Mouse (Mus musculus) erythroblast, embryonic 14.5 days (primary cell): ENCODE results near the gene Tspan14.

Source experiments
- GATA1 ChIP-seq: IDR thresholded peaks from 2 replicates; pipeline ENCODE4 v1.6.1; 2012; ENCODE audit warnings: low read length, inconsistent platforms, mixed read lengths
- TAL1 ChIP-seq: IDR thresholded peaks from 3 replicates; pipeline ENCODE4 v1.6.1; 2012; ENCODE audit warnings: low read length, inconsistent platforms, mixed read lengths

DNA sequence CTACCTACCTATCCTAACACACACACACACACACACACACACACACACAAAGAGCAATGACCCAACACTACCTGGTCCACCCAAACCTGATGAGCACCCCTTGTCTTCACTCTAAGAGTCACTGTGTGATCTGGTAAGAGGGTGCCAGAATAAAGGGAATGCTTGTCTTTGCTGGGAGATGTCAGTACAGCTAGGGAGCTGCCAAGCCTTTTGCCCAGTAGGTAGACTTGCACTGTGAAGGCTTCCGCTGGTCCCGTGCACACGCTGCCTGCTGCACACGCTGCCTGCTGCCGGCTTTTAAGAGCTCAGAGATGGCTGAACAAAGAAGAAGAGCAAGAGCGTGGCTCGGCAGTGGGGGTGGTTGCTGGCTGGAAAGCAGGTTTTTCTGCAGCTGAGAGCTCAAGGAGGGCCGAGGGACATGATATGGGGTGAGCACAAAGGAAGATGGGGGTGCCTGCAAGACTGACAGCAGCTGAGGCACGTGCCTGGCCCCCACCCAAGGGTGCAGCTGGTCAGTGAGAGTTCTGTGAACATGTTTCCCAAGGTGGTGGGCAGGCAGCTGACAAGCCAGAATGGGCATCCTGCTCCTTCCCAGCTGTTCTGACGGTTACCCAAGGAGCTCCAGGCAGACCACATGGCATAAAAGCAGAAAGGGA is 10.9 kb downstream of the Tspan14 start:
- TF ChIP-seq TAL1 (no peak), GATA1 (no peak)
